Mouse (Mus musculus) testis, adult 2 months (tissue): ENCODE results near the gene Prap1.

Experiments used
- CTCF ChIP-seq: fragments of 200-500 bp; IDR thresholded peaks from 2 replicates; pipeline ENCODE4 v1.5.1; 2012; ENCODE audit warnings: low read depth, mild to moderate bottlenecking, inconsistent platforms, low read length, moderate library complexity; ENCODE audit not compliant: control insufficient read depth, insufficient read depth, insufficient replicate concordance
- POLR2A ChIP-seq: fragments of 200-500 bp; IDR thresholded peaks from 2 replicates; pipeline ENCODE4 v1.6.1; 2012; ENCODE audit warnings: low read depth, mild to moderate bottlenecking, inconsistent platforms, low read length, moderate library complexity; ENCODE audit not compliant: control insufficient read depth

GRCm38 (mm10) chr7:140115583-140116328, 22.6 kb downstream of the Prap1 start, which contains the start of gene Paox:
- no peak for TF ChIP-seq CTCF
- TF ChIP-seq POLR2A = no peak
